Comparison of ENCODE assay signal across 14 mouse cellular contexts in the genomic region with DNA sequence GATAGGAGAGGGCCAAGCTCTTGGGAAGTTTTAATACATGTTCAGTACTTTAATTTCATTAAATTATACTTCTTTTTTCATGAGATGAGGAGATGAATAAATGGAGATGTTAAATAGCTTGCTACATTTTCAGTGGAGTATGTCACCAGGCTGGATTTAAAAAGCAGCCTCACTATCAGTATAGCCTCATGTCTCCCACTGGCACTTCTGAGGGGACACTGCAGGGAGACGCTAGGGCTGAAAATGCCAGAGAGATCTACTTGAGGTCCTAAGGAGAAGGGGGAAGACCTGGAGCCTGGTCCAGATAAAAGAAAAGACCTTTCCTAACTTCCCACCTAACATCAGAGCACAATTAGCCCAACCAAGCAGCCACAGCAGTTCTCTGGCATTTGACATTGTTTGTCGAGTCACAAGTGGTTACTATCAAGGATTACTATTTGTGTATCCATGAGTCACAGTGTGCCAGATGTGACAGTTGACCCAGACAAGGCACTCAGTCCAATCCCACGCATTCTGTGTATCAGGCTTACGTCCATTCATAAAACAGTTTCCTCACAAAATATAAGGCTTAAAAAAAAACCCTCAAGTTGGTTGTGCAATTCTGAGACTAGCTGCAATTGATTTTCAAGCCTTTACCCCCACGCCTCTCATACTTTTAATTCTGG.
A peak's percentile ranks its signal among the peaks of the same experiment; 100 is the strongest.
DNase-seq lines count a peak whose midpoint lies in the region; ATAC-seq lines count a peak whose summit lies in the region.
"Had no signal": no experiment of that assay in that cellular context is flagged by ENCODE, and none has a peak within 500 bp of the region (broad histone marks: within the 10 kb centered on the region; RNA-seq: fewer than 3 reads in every experiment).

No protein-coding gene starts in this region.

- H3K4me1 ChIP-seq in heart, embryonic 11.5 days (ENCODE audit: control insufficient read depth, insufficient read depth, low read length), result peaks cover 9% of the 10 kb centered on the region
- H3K4me1 ChIP-seq in forebrain, embryonic 12.5 days, result no peaks in the 10 kb centered on the region

- H3K27me3 ChIP-seq in heart, embryonic 11.5 days (ENCODE audit: control insufficient read depth, insufficient read depth, low read length), result no peaks in the 10 kb centered on the region
- H3K27me3 ChIP-seq in forebrain, embryonic 12.5 days, result no peaks in the 10 kb centered on the region
- H3K27me3 ChIP-seq: embryonic facial prominence, embryonic 15.5 days had no signal

- H3K4me2 ChIP-seq in heart, embryonic 11.5 days, result no peak overlapping the region
- H3K4me2 ChIP-seq in forebrain, embryonic 12.5 days, result no peak overlapping the region
- H3K4me2 ChIP-seq: embryonic facial prominence, embryonic 15.5 days had no signal

- no peak overlapping the region for H3K4me3 ChIP-seq in heart, embryonic 11.5 days (ENCODE audit: low read depth, low read length)
- H3K4me3 ChIP-seq in forebrain, embryonic 12.5 days (replicated peaks), result no peak overlapping the region
- H3K4me3 ChIP-seq: embryonic facial prominence, embryonic 15.5 days had no signal

- 21% methylated on average over 5 of the region's 5 CpGs for WGBS in heart, embryonic 11.5 days (ENCODE audit: insufficient replicate concordance)
- 71% methylated on average over 5 of the region's 5 CpGs for WGBS in forebrain, embryonic 12.5 days

- DNase-seq in 3134 (ENCODE audit: extremely low read depth, insufficient read length, low spot score), result peak; percentile 53
- DNase-seq in Muller cell, postnatal 12 days (ENCODE audit: inconsistent ontology term), result peak; percentile 83
- peak; percentile 10 for DNase-seq in lung, postnatal 10 days
- DNase-seq: adrenal gland, postnatal 25 days; cerebellum, adult 2 months; gastrocnemius, postnatal 10 days; kidney, adult 11 months; thymus, adult 2 months had no signal

- peak; percentile 73; the same call in 1 of the 2 replicates for ATAC-seq in heart, embryonic 11.5 days (replicated peaks; ENCODE audit: insufficient number of reproducible peaks, low FRiP score, low TSS enrichment)
- no peak for ATAC-seq in monocyte, adult 5-6 weeks (replicated peaks; ENCODE audit: insufficient number of reproducible peaks, low FRiP score, low TSS enrichment, poor library complexity, severe bottlenecking)
- ATAC-seq in forebrain, embryonic 12.5 days (ENCODE audit: low FRiP score), result no peak
- no peak for ATAC-seq in cerebellum, adult (ENCODE audit: insufficient number of reproducible peaks, low FRiP score, low TSS enrichment)

- H3K27ac ChIP-seq in heart, embryonic 11.5 days (ENCODE audit: low read depth, low read length), result peak overlapping the region; percentile 75
- no peak overlapping the region for H3K27ac ChIP-seq in forebrain, embryonic 12.5 days
- H3K27ac ChIP-seq: embryonic facial prominence, embryonic 15.5 days had no signal

- H3K36me3 ChIP-seq in heart, embryonic 11.5 days (ENCODE audit: control insufficient read depth, insufficient read depth, low read length), result no peaks in the 10 kb centered on the region
- H3K36me3 ChIP-seq in forebrain, embryonic 12.5 days (replicated peaks), result no peaks in the 10 kb centered on the region
- H3K36me3 ChIP-seq: embryonic facial prominence, embryonic 15.5 days; G1E had no signal

- H3K9ac ChIP-seq in heart, embryonic 11.5 days (ENCODE audit: low read depth, low read length), result no peak overlapping the region
- H3K9ac ChIP-seq in forebrain, embryonic 12.5 days, result no peak overlapping the region
- H3K9ac ChIP-seq: embryonic facial prominence, embryonic 15.5 days had no signal

- H3K9me3 ChIP-seq in heart, embryonic 11.5 days (replicated peaks; ENCODE audit: control insufficient read depth, low read length), result no peaks in the 10 kb centered on the region
- H3K9me3 ChIP-seq in forebrain, embryonic 12.5 days, result no peaks in the 10 kb centered on the region
- H3K9me3 ChIP-seq: embryonic facial prominence, embryonic 15.5 days; G1E had no signal

Comparison
In these comparisons a context has a peak if more than half of its experiments do, and no peak if none do; other contexts are left out.
1. DNase-seq: peak in every context shown above with its lines; median percentile 83 in Muller cell, postnatal 12 days; 53 in 3134; 10 in lung, postnatal 10 days.